Mouse (Mus musculus) kidney, postnatal 10 days (tissue): ENCODE data around the gene Utp15.

Experiments
- DNase-seq: peaks from one replicate; pipeline ENCODE4 v3.0.0; 2021; ENCODE audit warnings: mixed read lengths

Utp15 gene

DNA sequence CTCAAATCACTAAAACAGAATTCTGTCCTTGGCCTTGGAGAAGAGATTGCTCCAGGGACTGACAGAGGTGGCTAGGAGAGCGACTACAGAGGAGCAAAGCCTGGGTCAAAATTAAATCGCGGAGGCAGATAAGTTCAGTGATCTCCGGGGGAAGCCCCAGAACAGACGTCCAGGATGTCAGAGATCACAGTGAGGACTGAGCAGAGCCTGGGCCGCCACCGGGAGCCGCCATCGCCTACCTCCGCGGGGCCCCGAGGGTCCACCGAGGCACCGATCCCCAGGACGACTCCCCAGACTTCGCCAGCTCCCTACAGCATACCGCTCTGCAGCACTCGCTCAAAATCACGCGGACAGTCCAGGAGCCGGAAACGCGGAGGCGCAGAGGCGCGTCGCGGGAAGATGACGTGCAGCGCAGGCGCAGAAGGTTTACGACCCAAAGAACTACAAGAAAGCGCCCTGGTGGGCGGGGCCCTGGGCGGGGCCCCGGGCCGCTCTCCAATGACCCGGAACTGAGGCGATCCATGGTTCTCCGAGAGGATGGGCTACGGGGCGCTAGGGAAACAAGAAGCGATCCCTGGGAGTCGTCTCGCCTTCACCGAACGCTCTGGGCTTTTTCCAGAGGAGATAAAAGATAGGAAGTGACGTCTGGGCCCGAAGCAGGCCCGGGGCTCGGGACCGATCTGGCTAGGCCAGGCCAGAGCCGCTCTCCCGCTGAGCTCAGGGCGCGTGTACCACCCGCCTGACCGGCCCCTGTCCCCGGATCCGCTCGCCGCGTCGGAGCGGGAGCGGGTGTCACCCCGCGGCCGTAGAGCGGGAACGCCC, at the start of gene Utp15, which contains the start of gene Ankra2:
Gene Utp15 (minus strand): TSS at position 406 of the 822 bp plus-strand sequence.
Gene Ankra2 (plus strand): TSS at position 439 of the 822 bp plus-strand sequence.
- peak; percentile 99 for DNase-seq

DNA sequence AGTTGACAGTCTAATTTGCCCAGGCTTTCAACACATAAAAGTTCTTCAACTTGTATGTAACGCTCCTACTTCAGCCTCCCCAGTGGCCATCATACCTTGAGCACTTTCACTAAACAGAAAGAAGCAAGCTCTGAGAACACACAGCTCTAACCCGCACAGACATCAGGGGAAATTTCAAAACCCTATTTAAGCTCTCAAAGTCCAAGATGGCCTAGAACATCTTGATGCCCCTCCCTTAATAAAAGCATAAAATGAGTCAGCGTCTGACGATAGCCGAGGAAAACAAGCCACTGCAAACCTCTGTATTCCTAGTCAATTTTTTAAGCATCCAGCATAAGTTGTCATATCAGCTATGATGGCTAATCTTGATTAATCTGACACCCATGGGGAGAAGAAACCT, 48.8 kb upstream of the Utp15 start:
- no peak for DNase-seq

DNA sequence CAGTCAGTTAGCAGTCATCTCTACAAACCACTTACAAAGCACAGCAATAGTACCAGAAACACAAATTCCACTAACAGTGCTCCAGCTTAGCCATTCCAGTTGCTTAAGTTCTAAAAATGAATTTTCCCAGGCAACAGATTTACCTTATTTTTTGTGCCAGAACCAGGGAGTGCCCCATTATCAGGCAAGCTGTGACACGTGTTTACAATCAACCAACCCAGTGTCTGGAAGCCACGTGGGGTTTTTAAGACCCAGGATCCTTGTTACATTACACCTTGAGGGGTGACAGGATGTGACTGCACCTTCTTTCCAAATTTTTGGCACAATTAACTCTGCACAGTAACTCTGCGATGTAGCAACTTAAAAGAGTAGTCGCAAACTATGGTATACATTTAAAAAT, 45.9 kb upstream of the Utp15 start:
- no peak for DNase-seq

GRCm38 (mm10) chr13:98308004-98308403, 45.2 kb upstream of the Utp15 start:
- DNase-seq: no peak

GRCm38 (mm10) chr13:98306852-98307475, 44.1 kb upstream of the Utp15 start:
- no peak for DNase-seq

GRCm38 (mm10) chr13:98306393-98306792, 43.6 kb upstream of the Utp15 start:
- DNase-seq: no peak

- no peak for DNase-seq
These were observed 42.4 kb upstream of the Utp15 start for GRCm38 (mm10) chr13:98305257-98305656.

DNA sequence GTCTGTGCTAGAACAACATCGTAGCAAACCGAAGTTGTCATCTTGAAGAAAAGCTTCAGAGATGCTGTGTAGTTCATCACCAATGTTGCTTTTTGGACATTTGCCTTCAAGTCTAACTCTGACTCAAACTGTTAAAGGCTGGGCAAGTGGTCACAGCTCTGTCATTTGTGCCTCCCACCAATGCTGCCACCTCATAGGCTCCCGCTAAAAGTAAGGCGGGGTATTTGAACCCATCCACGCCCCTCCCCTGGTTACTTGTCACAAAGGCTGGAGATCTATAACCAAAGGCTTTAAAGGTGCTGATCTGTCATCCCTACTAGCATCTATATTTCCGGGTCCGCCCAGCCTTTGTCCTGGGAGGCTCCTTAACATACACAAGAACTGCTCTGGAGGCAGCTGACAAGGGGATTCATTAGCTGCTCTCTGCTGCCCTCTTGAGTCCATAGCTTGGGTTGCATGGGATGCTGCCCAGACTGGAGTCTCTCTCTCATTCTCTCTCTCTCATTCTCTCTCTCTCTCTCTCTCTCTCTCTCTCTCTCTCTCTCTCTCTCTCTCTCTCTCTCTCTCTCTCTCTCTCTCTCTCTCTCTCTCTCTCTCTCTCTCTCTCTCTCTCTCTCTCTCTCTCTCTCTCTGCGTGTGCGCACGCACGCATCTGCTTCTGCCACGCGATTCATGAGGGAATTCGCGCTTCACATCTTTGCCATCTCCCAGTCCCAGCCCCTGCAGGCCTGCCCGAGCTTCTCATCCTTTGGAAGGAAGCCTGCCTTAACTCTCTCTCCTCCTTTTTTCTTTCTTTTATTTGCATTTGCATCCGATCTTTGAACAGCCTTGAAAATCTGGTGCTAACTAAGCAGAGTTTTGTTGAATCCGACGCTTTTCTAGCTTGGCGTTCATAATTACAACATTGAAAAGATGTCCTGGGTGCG, 36.3 kb upstream of the Utp15 start:
- peak; percentile 85 for DNase-seq

- DNase-seq: no peak
These were observed 35.1 kb upstream of the Utp15 start for GRCm38 (mm10) chr13:98297883-98298482.

GRCm38 (mm10) chr13:98296072-98296471, 33.2 kb upstream of the Utp15 start:
- no peak for DNase-seq

- DNase-seq: no peak
These were observed 28.9 kb upstream of the Utp15 start for GRCm38 (mm10) chr13:98291712-98292111.

- no peak for DNase-seq
These were observed 27.9 kb upstream of the Utp15 start for GRCm38 (mm10) chr13:98290719-98291118.

- no peak for DNase-seq
These were observed 18.3 kb upstream of the Utp15 start for GRCm38 (mm10) chr13:98280990-98281650.

DNA sequence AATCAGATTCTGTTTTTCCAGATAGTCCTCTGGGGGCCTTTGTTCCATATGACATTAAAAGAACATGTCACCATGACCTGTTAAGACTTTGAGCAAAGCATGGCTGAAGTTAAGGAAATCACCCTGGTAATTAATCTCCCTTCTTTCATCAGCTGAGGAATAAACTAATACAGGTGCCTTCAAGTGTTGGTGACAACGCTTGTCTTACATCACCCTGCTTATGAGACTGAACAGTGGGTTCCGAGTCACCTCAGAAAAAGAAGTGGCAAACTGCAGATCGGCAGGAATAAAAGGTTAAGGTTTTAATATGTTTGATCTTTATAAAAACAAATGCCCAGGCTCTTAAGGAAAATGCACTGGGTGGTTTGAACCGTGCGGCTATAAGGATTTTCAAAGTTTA, 16.8 kb upstream of the Utp15 start, which contains the start of gene Gm21976:
Gene Gm21976 (plus strand): TSS at position 202 of the 400 bp plus-strand sequence.
- DNase-seq: no peak

DNA sequence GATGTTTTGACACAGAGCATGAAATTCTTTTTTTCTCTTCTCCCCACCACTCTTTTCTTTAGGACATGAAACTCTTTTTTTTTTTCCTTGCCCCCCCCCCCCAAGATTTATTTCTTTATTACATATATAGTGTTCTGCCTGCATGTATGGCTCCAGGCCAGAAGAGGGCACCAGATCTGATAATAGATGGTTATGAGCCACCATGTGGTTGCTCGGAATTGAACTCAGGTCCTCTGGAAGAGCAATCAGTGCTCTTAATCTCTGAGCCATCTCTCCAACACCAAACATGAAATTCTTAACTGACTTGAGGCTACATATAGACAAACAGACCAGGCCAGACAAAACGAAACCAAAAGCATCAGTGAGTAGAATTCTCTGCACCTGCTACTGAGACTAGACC, 14.7 kb upstream of the Utp15 start:
- DNase-seq: no peak

DNA sequence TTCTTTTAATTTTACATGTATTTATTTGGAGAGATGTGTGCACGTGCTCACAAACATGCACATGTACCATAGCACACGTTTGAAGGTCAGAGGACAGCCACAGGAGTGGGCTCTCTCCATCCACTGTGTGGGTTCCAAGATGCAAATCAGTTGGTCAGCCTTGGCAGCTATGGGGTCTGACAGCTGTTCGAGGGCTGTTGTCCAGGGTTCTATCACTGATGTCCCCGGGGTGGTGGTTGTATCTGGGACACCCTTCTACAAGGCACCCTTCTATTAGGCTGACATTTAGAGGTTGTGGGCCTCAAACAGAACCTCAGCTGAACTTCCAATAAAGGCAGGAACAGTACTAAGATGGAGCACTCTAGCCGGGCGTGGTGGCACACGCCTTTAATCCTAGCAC, 13.4 kb upstream of the Utp15 start:
- DNase-seq: no peak

DNA sequence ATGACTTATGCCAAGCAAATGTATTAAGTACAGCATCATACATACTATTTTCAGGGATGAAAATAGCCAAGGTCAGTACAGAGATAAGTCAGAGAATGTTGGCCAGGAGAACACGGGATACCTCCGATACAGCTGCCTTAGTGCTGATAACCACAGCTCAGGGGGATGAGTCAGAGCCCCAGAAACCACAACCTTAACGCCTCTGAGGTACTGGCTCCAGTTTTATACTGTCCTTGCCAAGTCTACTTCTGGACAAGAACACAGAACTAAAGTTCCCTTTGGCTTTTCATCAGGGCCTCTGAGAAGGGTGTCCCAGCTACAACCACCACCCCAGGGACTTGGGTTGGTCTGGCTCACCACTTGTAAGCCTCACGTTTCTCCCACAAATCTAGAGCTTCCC, 12.8 kb upstream of the Utp15 start:
- DNase-seq: no peak

DNA sequence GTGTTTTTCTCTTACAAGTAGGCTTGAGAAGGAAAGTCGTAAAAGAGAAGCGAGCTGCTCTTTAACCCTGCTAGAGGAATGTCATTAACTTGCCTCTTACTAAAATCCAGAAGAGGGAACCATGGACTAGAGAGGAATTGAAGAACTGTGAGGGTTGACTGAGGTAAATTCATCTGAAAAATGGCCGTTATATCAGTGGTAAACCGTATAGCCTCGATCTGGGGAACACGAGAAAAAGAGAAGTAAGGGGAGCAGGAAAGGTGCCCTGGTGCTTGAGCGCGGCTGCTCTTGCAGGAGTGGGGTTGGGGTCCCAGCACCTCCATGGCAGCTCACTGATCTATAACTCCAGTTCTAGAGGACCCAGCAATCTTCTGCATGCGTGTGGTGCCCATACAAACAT, 11.2 kb upstream of the Utp15 start:
- no peak for DNase-seq

GRCm38 (mm10) chr13:98264111-98264510, 1.3 kb upstream of the Utp15 start:
- no peak for DNase-seq

DNA sequence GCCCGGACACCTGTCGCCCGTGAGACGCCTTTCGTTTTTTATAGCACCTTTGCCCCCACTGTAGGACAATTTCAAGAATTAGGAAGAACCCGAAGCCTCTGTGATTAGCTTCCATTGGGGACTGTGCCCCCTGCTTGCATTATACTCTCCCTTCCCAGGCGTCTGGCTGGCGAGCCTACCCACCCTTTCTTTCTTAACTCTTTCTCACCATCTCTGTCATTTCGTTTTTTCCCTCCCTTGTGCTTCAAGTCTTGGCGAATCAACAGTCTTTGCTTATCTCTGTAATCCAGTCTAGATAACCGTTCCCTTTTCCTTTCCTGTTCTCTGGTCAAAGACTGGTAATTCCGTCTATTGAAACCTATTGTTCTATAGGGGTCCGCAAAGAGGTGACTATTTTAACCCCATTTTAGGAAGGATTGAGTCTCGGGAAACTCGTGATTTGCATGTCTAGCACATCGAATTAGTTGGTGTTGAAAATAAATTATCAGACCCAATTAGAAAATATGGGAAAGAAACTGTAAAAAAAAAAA, 682 bp upstream of the Utp15 start:
- no peak for DNase-seq

DNA sequence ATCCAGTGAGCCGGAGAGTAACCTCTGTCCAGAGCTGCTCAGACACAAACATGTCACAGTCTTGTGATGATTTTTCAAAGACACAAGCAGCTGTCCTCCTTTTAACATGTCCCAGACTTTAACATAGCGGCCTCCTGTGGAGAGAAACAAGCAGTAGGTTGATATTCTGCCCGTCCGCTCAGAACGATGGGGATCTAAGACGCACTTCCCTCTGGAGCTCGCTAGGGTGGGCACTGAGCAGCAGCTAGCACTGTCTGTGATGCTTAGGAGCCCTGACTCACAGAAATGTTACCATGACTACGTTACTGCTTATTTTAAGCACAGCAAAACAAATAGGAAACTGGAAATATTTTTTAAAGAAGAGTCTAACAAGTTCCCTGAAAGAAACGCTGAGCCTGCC, 7.9 kb downstream of the Utp15 start:
- DNase-seq: no peak

- DNase-seq: no peak
These were observed 13.2 kb downstream of the Utp15 start for GRCm38 (mm10) chr13:98249594-98249993.
